13 mouse cellular contexts compared by ENCODE assay signal in the genomic region with DNA sequence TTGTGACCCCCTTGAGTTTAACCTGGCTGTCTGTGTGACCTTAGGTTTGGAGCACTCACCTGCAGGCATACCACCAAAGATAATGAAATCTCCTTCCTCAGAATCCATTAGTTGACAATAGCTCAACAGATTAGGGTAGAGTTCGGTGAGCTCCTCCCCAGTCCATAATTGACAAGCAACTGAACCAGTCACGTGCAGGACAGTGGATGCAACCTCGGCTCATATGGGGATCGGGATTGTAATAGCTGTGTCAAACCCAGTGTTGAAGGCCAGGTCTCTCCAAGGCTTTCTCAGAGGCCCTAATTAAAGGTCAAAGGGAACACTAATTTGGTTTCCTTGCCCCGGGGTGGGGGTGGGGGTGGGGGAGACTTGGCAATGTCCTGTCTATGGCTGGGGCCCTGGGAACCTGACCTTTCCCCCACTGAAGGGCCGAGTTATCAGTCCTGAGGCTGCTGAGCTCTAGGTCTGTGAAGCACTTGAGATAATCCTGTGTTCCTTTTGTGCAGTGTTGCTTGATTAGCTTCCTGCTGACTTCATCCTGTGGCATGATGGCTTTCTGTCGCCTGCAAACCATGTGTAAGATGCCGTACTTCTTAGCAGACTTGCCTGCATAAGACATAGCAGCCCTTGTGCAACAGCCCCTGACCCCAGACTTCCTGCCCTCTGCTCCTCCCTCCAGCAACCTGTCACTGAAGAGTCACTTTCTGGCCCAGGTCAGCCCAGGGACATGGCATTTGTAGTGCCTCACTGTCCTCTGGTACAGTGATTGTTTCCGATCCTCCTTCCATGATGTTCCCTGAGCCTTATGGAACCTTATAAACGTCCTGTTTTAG.
DNase-seq lines count a peak whose midpoint lies in the region; ATAC-seq and TF ChIP-seq lines count a peak whose summit lies in the region.
"Had no signal": no experiment of that assay in that cellular context is flagged by ENCODE, and none has a peak within 500 bp of the region (broad histone marks: within the 10 kb centered on the region; RNA-seq: fewer than 3 reads in every experiment).

No protein-coding gene starts in this region.

- no peaks in the 10 kb centered on the region for H3K36me3 ChIP-seq in lung, postnatal 0 days (ENCODE audit: insufficient read depth, low read length)
- H3K36me3 ChIP-seq in heart, embryonic 14.5 days (ENCODE audit: control insufficient read depth, insufficient read depth, low read length): no peaks in the 10 kb centered on the region
- H3K36me3 ChIP-seq in forebrain, embryonic 12.5 days (replicated peaks): no peaks in the 10 kb centered on the region

- TF ChIP-seq CTCF in lung, postnatal 0 days (IDR thresholded peaks at IDR 0.05): no peak

- 33% methylated on average over 10 of the region's 10 CpGs for WGBS in lung, postnatal 0 days
- 17% methylated on average over 10 of the region's 10 CpGs for WGBS in heart, embryonic 14.5 days
- WGBS in forebrain, embryonic 12.5 days: 24% methylated on average over 10 of the region's 10 CpGs

- ATAC-seq in lung, postnatal 0 days: no peak
- no peak for ATAC-seq in heart, embryonic 14.5 days (ENCODE audit: insufficient number of reproducible peaks, insufficient read depth, low FRiP score, low read depth)
- no peak for ATAC-seq in erythroblast, adult 5-6 weeks (replicated peaks; ENCODE audit: low FRiP score, poor library complexity, severe bottlenecking)
- ATAC-seq in forebrain, embryonic 12.5 days (ENCODE audit: low FRiP score): no peak
- ATAC-seq: activated CD4-positive, CD25-positive, alpha-beta regulatory T cell, adult 4 months; forebrain, embryonic 13.5 days; hindbrain, postnatal 0 days had no signal

- DNase-seq in adrenal gland, postnatal 10 days: peak; percentile 19
- DNase-seq in adrenal gland, postnatal 25 days: no peak
- peak; percentile 7 for DNase-seq in lung, postnatal 0 days (ENCODE audit: low spot score)
- no peak for DNase-seq in lung, postnatal 4 days
- DNase-seq in retina, embryonic 14.5 days (ENCODE audit: low spot score): peak; percentile 15
- DNase-seq: layer of hippocampus, adult 9-11 months; spleen, adult 18-20 months had no signal

- H3K4me3 ChIP-seq in lung, postnatal 0 days (ENCODE audit: low read depth, low read length): no peak overlapping the region
- H3K4me3 ChIP-seq in heart, embryonic 14.5 days (ENCODE audit: control insufficient read depth in 1 of 2, insufficient read depth in 1 of 2, low read depth in 1 of 2, low read length in 2 of 2): no peak overlapping the region
- H3K4me3 ChIP-seq in forebrain, embryonic 12.5 days (replicated peaks): no peak overlapping the region
- H3K4me3 ChIP-seq: forebrain, embryonic 13.5 days had no signal

- H3K4me1 ChIP-seq in lung, postnatal 0 days (ENCODE audit: insufficient read depth, low read depth, low read length): no peaks in the 10 kb centered on the region
- H3K4me1 ChIP-seq in heart, embryonic 14.5 days (ENCODE audit: control insufficient read depth in 2 of 2, insufficient read depth in 2 of 2, low read length in 2 of 2): peaks cover 6 to 13% of the 10 kb centered on the region in 2 experiments
- H3K4me1 ChIP-seq in forebrain, embryonic 12.5 days: peaks cover 16% of the 10 kb centered on the region

- H3K9me3 ChIP-seq in lung, postnatal 0 days (ENCODE audit: low read length): no peaks in the 10 kb centered on the region
- H3K9me3 ChIP-seq in heart, embryonic 14.5 days (ENCODE audit: control insufficient read depth, low read length): 0 out of 2 replicates have a peak, but pooled peaks cover 5% of the 10 kb centered on the region
- no peaks in the 10 kb centered on the region for H3K9me3 ChIP-seq in forebrain, embryonic 12.5 days

- no peak overlapping the region for H3K4me2 ChIP-seq in lung, postnatal 0 days (replicated peaks; ENCODE audit: low read depth, low read length)
- H3K4me2 ChIP-seq in heart, embryonic 14.5 days (ENCODE audit: low read length): peak overlapping the region; percentile 27; the same call in 1 of the 2 replicates
- H3K4me2 ChIP-seq in forebrain, embryonic 12.5 days: no peak overlapping the region
- H3K4me2 ChIP-seq: forebrain, embryonic 13.5 days had no signal

- no peak overlapping the region for H3K9ac ChIP-seq in lung, postnatal 0 days (replicated peaks; ENCODE audit: low read depth)
- H3K9ac ChIP-seq in heart, embryonic 14.5 days (ENCODE audit: low read length): no peak overlapping the region
- no peak overlapping the region for H3K9ac ChIP-seq in forebrain, embryonic 12.5 days
- H3K9ac ChIP-seq: forebrain, embryonic 13.5 days had no signal

- H3K27ac ChIP-seq in lung, postnatal 0 days (ENCODE audit: low read length): no peak overlapping the region
- H3K27ac ChIP-seq in heart, embryonic 14.5 days (replicated peaks in 1 of 2; ENCODE audit: control insufficient read depth in 1 of 2, insufficient read depth in 1 of 2, low read depth in 2 of 2, low read length in 2 of 2): peak overlapping the region in 1 of 2 experiments; percentile 25; a peak in 1 of 4 replicates
- no peak overlapping the region for H3K27ac ChIP-seq in forebrain, embryonic 12.5 days
- H3K27ac ChIP-seq: forebrain, embryonic 13.5 days; hindbrain, postnatal 0 days had no signal

- no peak for TF ChIP-seq EP300 in lung, postnatal 0 days (IDR thresholded peaks at IDR 0.05)

- H3K27me3 ChIP-seq in lung, postnatal 0 days (replicated peaks; ENCODE audit: insufficient read depth, low read length): no peaks in the 10 kb centered on the region
- no peaks in the 10 kb centered on the region for H3K27me3 ChIP-seq in heart, embryonic 14.5 days (ENCODE audit: control insufficient read depth, insufficient read depth, low read length)
- H3K27me3 ChIP-seq in forebrain, embryonic 12.5 days: no peaks in the 10 kb centered on the region
- H3K27me3 ChIP-seq: forebrain, embryonic 13.5 days had no signal

Comparison
In these comparisons a context has a peak if more than half of its experiments do, and no peak if none do; other contexts are left out.
1. DNase-seq: peak in adrenal gland, postnatal 10 days (single experiment), lung, postnatal 0 days (single experiment) and retina, embryonic 14.5 days (single experiment); none in adrenal gland, postnatal 25 days (single experiment) and lung, postnatal 4 days (0 of 2).